Mouse (Mus musculus) liver, embryonic 12.5 days (tissue): ENCODE data around the gene Tubb1. TPM values are rescaled to one million over a fixed set of nuclear protein-coding genes. Genes with fewer than 3 reads are reported as not detected.
A peak's percentile ranks its signal among the peaks of the same experiment; 100 is the strongest.

ENCODE experiments used
- ATAC-seq: fragments of 200-750 bp; cut with Nextera tagmentation; 2 replicates; pipeline ENCODE4 v1.8.0; 2017; ENCODE audit warnings: moderate number of reproducible peaks, mild to moderate bottlenecking, moderate library complexity
- H3K27ac ChIP-seq: fragments of 300-500 bp; sonication (generic); 2 replicates; pipeline ENCODE4 v1.5.1; 2016; ENCODE audit warnings: mild to moderate bottlenecking
- H3K27me3 ChIP-seq: fragments of 300-500 bp; sonication (generic); replicated peaks from 2 replicates; pipeline ENCODE4 v1.6.1; 2016; ENCODE audit warnings: mild to moderate bottlenecking, moderate library complexity
- H3K36me3 ChIP-seq: fragments of 300-500 bp; sonication (generic); 2 replicates; pipeline ENCODE4 v1.6.1; 2016; ENCODE audit warnings: mild to moderate bottlenecking, moderate library complexity
- H3K4me1 ChIP-seq: fragments of 300-500 bp; sonication (generic); 2 replicates; pipeline ENCODE4 v1.6.1; 2016
- H3K4me2 ChIP-seq: fragments of 300-500 bp; sonication (generic); 2 replicates; pipeline ENCODE4 v1.6.1; 2016; ENCODE audit warnings: mild to moderate bottlenecking, moderate library complexity
- H3K4me3 ChIP-seq: fragments of 300-500 bp; sonication (generic); 2 replicates; pipeline ENCODE4 v1.5.1; 2016; ENCODE audit warnings: mild to moderate bottlenecking, moderate library complexity
- H3K9ac ChIP-seq: fragments of 300-500 bp; sonication (generic); 2 replicates; pipeline ENCODE4 v1.6.1; 2016; ENCODE audit warnings: mild to moderate bottlenecking, moderate library complexity
- H3K9me3 ChIP-seq: fragments of 300-500 bp; sonication (generic); replicated peaks from 2 replicates; pipeline ENCODE4 v1.6.1; 2016; ENCODE audit warnings: mild to moderate bottlenecking, moderate library complexity
- WGBS: fragments of 180-500 bp; shearing (Covaris S2); methylation state at CpG from one replicate; pipeline ENCODE4 v1.1.7; 2016; ENCODE audit not compliant: insufficient replicate concordance; 5-methylcytosine and 5-hydroxymethylcytosine counted together
- polyA plus RNA-seq: library from polyadenylated mRNA; unstranded; fragments of >200 nt; fragmentation: Nextera tagmentation; extraction: Ambion mirVana; gene quantifications from 2 replicates; pipeline ENCODE4 v1.2.1, GENCODE M21; 2016

Tubb1 gene
- polyA plus RNA-seq, 1 experiment from 2014 or later: 55.7 TPM

- Histone ChIP-seq H3K27ac (peak overlapping the region; percentile 94), H3K4me3 (peak overlapping the region; percentile 92), H3K4me1 (peaks cover 49% of the 10 kb centered on the region), H3K9ac (peak overlapping the region; percentile 92), H3K4me2 (peak overlapping the region; percentile 94), H3K9me3 (no peaks in the 10 kb centered on the region), H3K27me3 (0 out of 2 replicates have a peak, but pooled peaks cover 4% of the 10 kb centered on the region), H3K36me3 (peaks cover 30% of the 10 kb centered on the region)
- no peak for ATAC-seq
- 76% methylated on average over 5 of the region's 5 CpGs for WGBS
These were observed 23.0 kb downstream of the Tubb1 start for GRCm38 (mm10) chr2:174473550-174473927.

- Histone ChIP-seq H3K9me3 (no peaks in the 10 kb centered on the region), H3K27me3 (peaks cover 10% of the 10 kb centered on the region; the same call in 1 of the 2 replicates), H3K4me1 (peaks cover 11% of the 10 kb centered on the region), H3K4me2 (no peak overlapping the region), H3K9ac (no peak overlapping the region), H3K36me3 (no peaks in the 10 kb centered on the region), H3K4me3 (no peak overlapping the region), H3K27ac (no peak overlapping the region)
- WGBS: 58% methylated on average over 3 of the region's 3 CpGs
- no peak for ATAC-seq
These were observed 27.2 kb downstream of the Tubb1 start for GRCm38 (mm10) chr2:174477543-174478319.

- Histone ChIP-seq H3K4me3 (no peak overlapping the region), H3K36me3 (no peaks in the 10 kb centered on the region), H3K27ac (no peak overlapping the region), H3K4me2 (no peak overlapping the region), H3K4me1 (peaks cover 5% of the 10 kb centered on the region), H3K27me3 (peaks cover 10% of the 10 kb centered on the region; the same call in 1 of the 2 replicates), H3K9ac (no peak overlapping the region), H3K9me3 (no peaks in the 10 kb centered on the region)
- ATAC-seq: no peak
- WGBS: 60% methylated on average over 5 of the region's 5 CpGs
These were observed 28.3 kb downstream of the Tubb1 start for GRCm38 (mm10) chr2:174478746-174479145.

- ATAC-seq: no peak
- 64% methylated on average over 5 of the region's 5 CpGs for WGBS
- Histone ChIP-seq H3K4me3 (no peak overlapping the region), H3K4me1 (no peaks in the 10 kb centered on the region), H3K4me2 (no peak overlapping the region), H3K9ac (no peak overlapping the region), H3K27me3 (0 out of 2 replicates have a peak, but pooled peaks cover 2% of the 10 kb centered on the region), H3K9me3 (no peaks in the 10 kb centered on the region), H3K36me3 (no peaks in the 10 kb centered on the region), H3K27ac (no peak overlapping the region)
These were observed 36.5 kb downstream of the Tubb1 start for GRCm38 (mm10) chr2:174487005-174487404.

- H3K36me3 ChIP-seq: no peaks in the 10 kb centered on the region
- H3K4me3 ChIP-seq: no peak overlapping the region
- H3K4me1 ChIP-seq: no peaks in the 10 kb centered on the region
- no peak for ATAC-seq
- no peaks in the 10 kb centered on the region for H3K9me3 ChIP-seq
- H3K27me3 ChIP-seq: no peaks in the 10 kb centered on the region
- 52% methylated on average over 2 of the region's 2 CpGs for WGBS
- no peak overlapping the region for H3K4me2 ChIP-seq
- H3K9ac ChIP-seq: no peak overlapping the region
- no peak overlapping the region for H3K27ac ChIP-seq
These were observed 42.4 kb downstream of the Tubb1 start for GRCm38 (mm10) chr2:174492858-174493257.

- Histone ChIP-seq H3K4me1 (no peaks in the 10 kb centered on the region), H3K4me3 (no peak overlapping the region), H3K9ac (no peak overlapping the region), H3K9me3 (no peaks in the 10 kb centered on the region), H3K27ac (no peak overlapping the region), H3K36me3 (no peaks in the 10 kb centered on the region), H3K27me3 (no peaks in the 10 kb centered on the region), H3K4me2 (no peak overlapping the region)
- ATAC-seq: no peak
- 77% methylated on average over 14 of the region's 14 CpGs for WGBS
These were observed 50.5 kb downstream of the Tubb1 start for GRCm38 (mm10) chr2:174500814-174501503.

GRCm38 (mm10) chr2:174501517-174501916, 51.0 kb downstream of the Tubb1 start:
- H3K9ac ChIP-seq: no peak overlapping the region
- no peaks in the 10 kb centered on the region for H3K36me3 ChIP-seq
- no peak overlapping the region for H3K4me2 ChIP-seq
- H3K27me3 ChIP-seq: no peaks in the 10 kb centered on the region
- H3K9me3 ChIP-seq: no peaks in the 10 kb centered on the region
- H3K27ac ChIP-seq: no peak overlapping the region
- ATAC-seq: no peak
- no peak overlapping the region for H3K4me3 ChIP-seq
- no peaks in the 10 kb centered on the region for H3K4me1 ChIP-seq
- WGBS: 84% methylated on average over 8 of the region's 8 CpGs

GRCm38 (mm10) chr2:174502321-174502720, 51.8 kb downstream of the Tubb1 start:
- no peaks in the 10 kb centered on the region for H3K36me3 ChIP-seq
- ATAC-seq: no peak

GRCm38 (mm10) chr2:174502831-174503460, 52.5 kb downstream of the Tubb1 start:
- Histone ChIP-seq H3K36me3 (no peaks in the 10 kb centered on the region), H3K4me3 (no peak overlapping the region), H3K27ac (no peak overlapping the region), H3K4me1 (no peaks in the 10 kb centered on the region), H3K27me3 (no peaks in the 10 kb centered on the region), H3K9me3 (no peaks in the 10 kb centered on the region), H3K9ac (no peak overlapping the region), H3K4me2 (no peak overlapping the region)
- no peak for ATAC-seq
- 63% methylated on average over 25 of the region's 25 CpGs for WGBS

More at GRCm38 (mm10) chr2:174502321-174502720, 51.8 kb downstream of the Tubb1 start:
- Histone ChIP-seq H3K4me1 (no peaks in the 10 kb centered on the region), H3K9me3 (no peaks in the 10 kb centered on the region), H3K27me3 (no peaks in the 10 kb centered on the region), H3K4me2 (no peak overlapping the region), H3K4me3 (no peak overlapping the region), H3K9ac (no peak overlapping the region), H3K27ac (no peak overlapping the region)
- WGBS: 44% methylated on average over 5 of the region's 5 CpGs

Other genes starting within 250 kb of the Tubb1 start
- 565 and 587 TPM in 2 replicates for gene Gnas, start 166.4 kb upstream of the Tubb1 start, polyA plus RNA-seq
- gene Gm20721, start 104.0 kb upstream of the Tubb1 start, polyA plus RNA-seq: 23.2 and 33.5 TPM in 2 replicates
- 99.2 and 100 TPM in 2 replicates for gene Nelfcd, start 34.9 kb upstream of the Tubb1 start, polyA plus RNA-seq
- 102 and 111 TPM in 2 replicates for gene Ctsz, start 11.7 kb upstream of the Tubb1 start, polyA plus RNA-seq
- 514 and 545 TPM in 2 replicates for gene Atp5e, start 13.4 kb downstream of the Tubb1 start, polyA plus RNA-seq
- gene Prelid3b, start 22.4 kb downstream of the Tubb1 start, polyA plus RNA-seq: 113 and 115 TPM in 2 replicates
- 0.01 and 0.06 TPM in 2 replicates for gene Zfp831, start 192.8 kb downstream of the Tubb1 start, polyA plus RNA-seq